Mouse (Mus musculus) kidney, adult 2 months (tissue): ENCODE measurements around the gene Higd1a.

Source experiments
- CTCF ChIP-seq: fragments of 200-500 bp; conservative IDR thresholded peaks from 2 replicates; pipeline ENCODE4 v1.5.1; 2011; ENCODE audit warnings: low read depth, mild to moderate bottlenecking, control low read depth, low read length, moderate library complexity, mixed read lengths; ENCODE audit not compliant: insufficient read depth, insufficient read length
- POLR2A ChIP-seq: fragments of 200-500 bp; IDR thresholded peaks from one replicate; pipeline ENCODE4 v1.6.1; 2011; ENCODE audit warnings: low read depth, low read length, control low read depth

- no peak for TF ChIP-seq CTCF
- no peak for TF ChIP-seq POLR2A
Measured at GRCm38 (mm10) chr9:121820765-121821164, 37.4 kb downstream of the Higd1a start.
